Comparison of ENCODE assay signal across 18 mouse cellular contexts in the genomic region with DNA sequence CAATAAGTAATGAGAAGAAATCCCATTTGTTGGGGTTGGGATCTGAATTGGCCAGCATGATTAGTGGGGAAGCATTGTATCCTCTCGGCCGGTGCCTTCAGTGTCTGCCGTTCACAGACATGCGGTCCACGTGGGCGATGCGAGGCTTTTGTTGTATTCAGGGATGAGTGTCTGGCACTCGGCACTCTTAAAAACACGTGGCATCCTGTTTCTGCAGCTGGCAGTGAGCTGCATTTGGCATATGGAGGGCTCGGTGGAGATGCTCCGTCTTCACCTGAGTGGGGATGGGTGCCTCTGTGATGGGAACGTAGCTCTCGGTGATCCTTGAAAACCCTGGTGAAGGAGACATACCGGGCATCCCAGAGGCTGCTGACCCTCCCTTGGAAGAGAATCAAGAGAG. TPM values are rescaled to one million over a fixed set of nuclear protein-coding genes. Genes with fewer than 3 reads are reported as not detected.
DNase-seq lines count a peak whose midpoint lies in the region; ATAC-seq lines count a peak whose summit lies in the region.
"Had no signal": no experiment of that assay in that cellular context is flagged by ENCODE, and none has a peak within 500 bp of the region (broad histone marks: within the 10 kb centered on the region; RNA-seq: fewer than 3 reads in every experiment).

No protein-coding gene starts in this region.

- DNase-seq in hindbrain, embryonic 10.5 days (ENCODE audit: low spot score) = no peak
- peak; percentile 74 to 76 for DNase-seq in layer of hippocampus, adult 8-10 months (ENCODE audit: low spot score in 2 of 2)
- DNase-seq in right cerebral cortex, postnatal 14 days = peak; percentile 54
- no peak for DNase-seq in thymus, postnatal 36 days
- no peak for DNase-seq in cerebellum, adult 9-10 months
- no peak for DNase-seq in kidney, adult 9 months
- DNase-seq: adrenal gland, postnatal 10 days; kidney, postnatal 14 days; liver, embryonic 13.5 days; lung, postnatal 10 days had no signal

- no peaks in the 10 kb centered on the region for H3K36me3 ChIP-seq in hindbrain, embryonic 16.5 days (ENCODE audit: control insufficient read depth, insufficient read depth, low read length)
- peaks cover 28% of the 10 kb centered on the region for H3K36me3 ChIP-seq in hindbrain, embryonic 10.5 days
- H3K36me3 ChIP-seq: heart, embryonic 15.5 days; liver, embryonic 13.5 days had no signal

- H3K4me3 ChIP-seq in hindbrain, embryonic 16.5 days (ENCODE audit: low read length) = no peak overlapping the region
- H3K4me3 ChIP-seq in hindbrain, embryonic 10.5 days = no peak overlapping the region
- no peak overlapping the region for H3K4me3 ChIP-seq in brown adipose tissue, adult 24 weeks (ENCODE audit: insufficient read depth, low read depth, low read length)
- H3K4me3 ChIP-seq: embryonic facial prominence, embryonic 13.5 days; heart, embryonic 15.5 days; hindbrain, embryonic 15.5 days; limb, embryonic 10.5 days; liver, embryonic 13.5 days; midbrain, embryonic 12.5 days; myocyte had no signal

- H3K9ac ChIP-seq in hindbrain, embryonic 16.5 days (ENCODE audit: low read depth, low read length) = no peak overlapping the region
- H3K9ac ChIP-seq: embryonic facial prominence, embryonic 13.5 days; heart, embryonic 15.5 days; hindbrain, embryonic 15.5 days; liver, embryonic 13.5 days; midbrain, embryonic 12.5 days had no signal

- peaks cover 30% of the 10 kb centered on the region for H3K4me1 ChIP-seq in hindbrain, embryonic 16.5 days (ENCODE audit: control insufficient read depth, insufficient read depth, low read depth, low read length)
- H3K4me1 ChIP-seq in hindbrain, embryonic 10.5 days (replicated peaks) = peaks cover 61% of the 10 kb centered on the region
- H3K4me1 ChIP-seq in brown adipose tissue, adult 24 weeks (ENCODE audit: control insufficient read depth, insufficient read depth, insufficient read length, low read length) = peaks cover 64% of the 10 kb centered on the region
- H3K4me1 ChIP-seq: liver, embryonic 13.5 days had no signal

- H3K27ac ChIP-seq in hindbrain, embryonic 16.5 days (ENCODE audit: low read depth, low read length) = no peak overlapping the region
- H3K27ac ChIP-seq in hindbrain, embryonic 10.5 days = no peak overlapping the region
- peak overlapping the region; percentile 32; the same call in 1 of the 2 replicates for H3K27ac ChIP-seq in brown adipose tissue, adult 24 weeks (replicated peaks; ENCODE audit: low read depth, low read length)
- H3K27ac ChIP-seq: heart, embryonic 15.5 days; hindbrain, embryonic 15.5 days; limb, embryonic 10.5 days; liver, embryonic 13.5 days; midbrain, embryonic 12.5 days had no signal

- WGBS in hindbrain, embryonic 16.5 days = 40% methylated on average over 14 of the region's 14 CpGs
- 70% methylated on average over 14 of the region's 14 CpGs for WGBS in hindbrain, embryonic 10.5 days

- H3K27me3 ChIP-seq in hindbrain, embryonic 16.5 days (replicated peaks; ENCODE audit: control insufficient read depth, insufficient read depth, low read length) = no peaks in the 10 kb centered on the region
- peaks cover 92% of the 10 kb centered on the region for H3K27me3 ChIP-seq in hindbrain, embryonic 10.5 days (ENCODE audit: insufficient read depth, poor library complexity, severe bottlenecking)
- H3K27me3 ChIP-seq: heart, embryonic 15.5 days; hindbrain, embryonic 15.5 days; liver, embryonic 13.5 days had no signal

- no peak; the same call in 1 of the 2 replicates for ATAC-seq in hindbrain, embryonic 16.5 days

- no peaks in the 10 kb centered on the region for H3K9me3 ChIP-seq in hindbrain, embryonic 16.5 days (ENCODE audit: control insufficient read depth, low read length)
- no peaks in the 10 kb centered on the region for H3K9me3 ChIP-seq in hindbrain, embryonic 10.5 days
- H3K9me3 ChIP-seq: embryonic facial prominence, embryonic 13.5 days; heart, embryonic 15.5 days; hindbrain, embryonic 15.5 days; limb, embryonic 10.5 days; liver, embryonic 13.5 days; midbrain, embryonic 12.5 days had no signal

- 0 out of 2 replicates have a peak overlapping the region, but pooled peaks have one; percentile 5 for H3K4me2 ChIP-seq in hindbrain, embryonic 16.5 days (ENCODE audit: low read length)
- H3K4me2 ChIP-seq: embryonic facial prominence, embryonic 13.5 days; heart, embryonic 15.5 days; hindbrain, embryonic 15.5 days; liver, embryonic 13.5 days; midbrain, embryonic 12.5 days had no signal

RNA-seq across cellular contexts. Expression of gene Nrp2, which starts 46.6 kb away (rescaled TPM):
- 22.7 and 31.5 TPM in 2 replicates for polyA plus RNA-seq in hindbrain, embryonic 16.5 days (2015; fragmentation: Nextera tagmentation; extraction: Ambion mirVana)
- 21.8 and 23.1 TPM in 2 replicates for polyA plus RNA-seq in hindbrain, embryonic 10.5 days (2016; fragmentation: Nextera tagmentation; extraction: Ambion mirVana)
- polyA plus RNA-seq in brown adipose tissue, adult 24 weeks (2012; ENCODE audit: insufficient read depth, insufficient read length, missing spikeins) = 40.3 and 43.2 TPM in 2 replicates
- 10 to 100 TPM; 61.1 to 61.8 (median 61.5) TPM for total RNA-seq in layer of hippocampus, adult 8-10 months (2022)

Comparison
In these comparisons a context has a peak if more than half of its experiments do, and no peak if none do; other contexts are left out.
1. DNase-seq: peak in layer of hippocampus, adult 8-10 months (2 of 2) and right cerebral cortex, postnatal 14 days (single experiment); none in hindbrain, embryonic 10.5 days (single experiment), thymus, postnatal 36 days (0 of 2), cerebellum, adult 9-10 months (single experiment) and kidney, adult 9 months (single experiment).